Mouse (Mus musculus) forebrain, embryonic 14.5 days (tissue): ENCODE measurements at regions not wholly inside any gene's neighbourhood (a gene's known extent, or its start where the extent isn't known, plus 50 kb on each side); places are given as distances from the start of the nearest gene placed in this dataset.

Experiments
- ATAC-seq: fragments of 200-750 bp; cut with Nextera tagmentation; 2 replicates; pipeline ENCODE4 v1.8.0; 2017; ENCODE audit warnings: mild to moderate bottlenecking, moderate library complexity
- DNase-seq: peaks from one replicate; pipeline ENCODE4 v3.0.0-alpha.2; 2015; ENCODE audit warnings: low spot score
- H3K27ac ChIP-seq: fragments of 300-500 bp; sonication (generic); 2 replicates; pipeline ENCODE4 v1.5.1; 2014; ENCODE audit warnings: low read depth, mild to moderate bottlenecking, control low read depth, low read length, moderate library complexity
- H3K27me3 ChIP-seq: fragments of 300-500 bp; sonication (generic); replicated peaks from 2 replicates; pipeline ENCODE4 v1.6.1; 2014; ENCODE audit warnings: low read length, control low read depth, mixed read lengths; ENCODE audit not compliant: control insufficient read depth, insufficient read depth
- H3K36me3 ChIP-seq: fragments of 300-500 bp; sonication (generic); 2 replicates; pipeline ENCODE4 v1.6.1; 2014; ENCODE audit warnings: low read length, control low read depth; ENCODE audit not compliant: control insufficient read depth, insufficient read depth
- H3K4me1 ChIP-seq: fragments of 300-500 bp; sonication (generic); 2 replicates; pipeline ENCODE4 v1.6.1; 2014; ENCODE audit warnings: antibody characterized with exemption, low read length, control low read depth; ENCODE audit not compliant: control insufficient read depth, insufficient read depth
- H3K4me2 ChIP-seq: fragments of 300-500 bp; sonication (generic); 2 replicates; pipeline ENCODE4 v1.6.1; 2014; ENCODE audit warnings: mild to moderate bottlenecking, control low read depth, low read length
- H3K4me3 ChIP-seq: fragments of 300-500 bp; sonication (generic); 2 replicates; pipeline ENCODE4 v1.5.1; 2014; ENCODE audit warnings: low read depth, low read length, control low read depth
- H3K9ac ChIP-seq: fragments of 300-500 bp; sonication (generic); 2 replicates; pipeline ENCODE4 v1.6.1; 2014; ENCODE audit warnings: mild to moderate bottlenecking, low read length, control low read depth, moderate library complexity
- H3K9me3 ChIP-seq: fragments of 300-500 bp; sonication (generic); replicated peaks from 2 replicates; pipeline ENCODE4 v1.6.1; 2016; ENCODE audit warnings: low read length, control low read depth, mixed read lengths; ENCODE audit not compliant: control insufficient read depth
- WGBS: fragments of 180-500 bp; shearing (Covaris S2); extraction: QIAGEN DNeasy Blood & Tissue Kit; methylation state at CpG from one replicate; pipeline ENCODE4 v1.1.7; 2014; 5-methylcytosine and 5-hydroxymethylcytosine counted together

- ATAC-seq (no peak), DNase-seq (no peak)
- Histone ChIP-seq H3K9me3 (no peaks in the 10 kb centered on the region), H3K4me1 (peaks cover 5% of the 10 kb centered on the region), H3K27me3 (no peaks in the 10 kb centered on the region), H3K4me2 (no peak overlapping the region), H3K27ac (no peak overlapping the region), H3K36me3 (no peaks in the 10 kb centered on the region), H3K4me3 (no peak overlapping the region), H3K9ac (no peak overlapping the region)
- 53% methylated on average over 6 of the region's 6 CpGs for WGBS
Measured at GRCm38 (mm10) chr17:66267831-66268230, 144.5 kb downstream of the Ddx11 start.

GRCm38 (mm10) chr17:66269567-66269966 lies 146.2 kb downstream of the Ddx11 start:
- Histone ChIP-seq H3K4me1 (peaks cover 5% of the 10 kb centered on the region), H3K36me3 (no peaks in the 10 kb centered on the region), H3K27me3 (no peaks in the 10 kb centered on the region), H3K4me3 (no peak overlapping the region), H3K27ac (no peak overlapping the region), H3K9ac (no peak overlapping the region), H3K4me2 (no peak overlapping the region), H3K9me3 (no peaks in the 10 kb centered on the region)
- DNase-seq (no peak), ATAC-seq (no peak)
- WGBS = 73% methylated on average over 6 of the region's 6 CpGs

GRCm38 (mm10) chr17:66271906-66272305 lies 148.6 kb downstream of the Ddx11 start:
- 77% methylated on average over 7 of the region's 7 CpGs for WGBS
- no peaks in the 10 kb centered on the region for H3K36me3 ChIP-seq
- DNase-seq (no peak), ATAC-seq (no peak)
- peaks cover 2% of the 10 kb centered on the region for H3K4me1 ChIP-seq
- H3K4me3 ChIP-seq = no peak overlapping the region
- no peaks in the 10 kb centered on the region for H3K9me3 ChIP-seq
- no peaks in the 10 kb centered on the region for H3K27me3 ChIP-seq
- no peak overlapping the region for H3K4me2 ChIP-seq
- H3K27ac ChIP-seq = no peak overlapping the region
- no peak overlapping the region for H3K9ac ChIP-seq

- Histone ChIP-seq H3K9ac (no peak overlapping the region), H3K27me3 (no peaks in the 10 kb centered on the region), H3K4me3 (no peak overlapping the region), H3K36me3 (no peaks in the 10 kb centered on the region), H3K4me1 (peaks cover 19% of the 10 kb centered on the region), H3K4me2 (no peak overlapping the region), H3K27ac (peak overlapping the region; percentile 45; the same call in 1 of the 2 replicates), H3K9me3 (no peaks in the 10 kb centered on the region)
- peak; percentile 97 for ATAC-seq
- DNase-seq = peak; percentile 95
- WGBS = 9% methylated on average over 13 of the region's 13 CpGs
Measured at GRCm38 (mm10) chr17:66276778-66277177, 153.5 kb downstream of the Ddx11 start.

GRCm38 (mm10) chr17:66278037-66278436 lies 154.7 kb downstream of the Ddx11 start:
- DNase-seq = peak; percentile 49
- ATAC-seq = no peak
- peaks cover 19% of the 10 kb centered on the region for H3K4me1 ChIP-seq
- no peak overlapping the region for H3K9ac ChIP-seq
- H3K4me3 ChIP-seq = no peak overlapping the region
- H3K27me3 ChIP-seq = no peaks in the 10 kb centered on the region
- H3K36me3 ChIP-seq = no peaks in the 10 kb centered on the region
- WGBS = 61% methylated on average over 5 of the region's 5 CpGs
- H3K4me2 ChIP-seq = no peak overlapping the region
- H3K27ac ChIP-seq = no peak overlapping the region
- no peaks in the 10 kb centered on the region for H3K9me3 ChIP-seq

GRCm38 (mm10) chr17:66285295-66285694 lies 162.0 kb downstream of the Ddx11 start:
- Histone ChIP-seq H3K27me3 (no peaks in the 10 kb centered on the region), H3K9me3 (no peaks in the 10 kb centered on the region), H3K36me3 (no peaks in the 10 kb centered on the region), H3K9ac (no peak overlapping the region), H3K4me1 (no peaks in the 10 kb centered on the region), H3K4me2 (no peak overlapping the region), H3K27ac (no peak overlapping the region), H3K4me3 (no peak overlapping the region)
- no peak for ATAC-seq
- 94% methylated on average over 10 of the region's 10 CpGs for WGBS
- no peak for DNase-seq
